Mouse (Mus musculus) midbrain, embryonic 15.5 days (tissue): ENCODE data around the gene Ykt6. TPM values are rescaled to one million over a fixed set of nuclear protein-coding genes. Genes with fewer than 3 reads are reported as not detected.

Experiments used
- ATAC-seq: fragments of 200-750 bp; cut with Nextera tagmentation; replicated peaks from 2 replicates; pipeline ENCODE4 v1.8.0; 2017; ENCODE audit warnings: moderate TSS enrichment
- H3K27ac ChIP-seq: fragments of 300-500 bp; sonication (generic); 2 replicates; pipeline ENCODE4 v1.5.1; 2015; ENCODE audit warnings: mild to moderate bottlenecking, inconsistent platforms
- H3K27me3 ChIP-seq: fragments of 300-500 bp; sonication (generic); replicated peaks from 2 replicates; pipeline ENCODE4 v1.6.1; 2015; ENCODE audit warnings: inconsistent platforms
- H3K36me3 ChIP-seq: fragments of 300-500 bp; sonication (generic); replicated peaks from 2 replicates; pipeline ENCODE4 v1.6.1; 2015; ENCODE audit warnings: inconsistent platforms
- H3K4me1 ChIP-seq: fragments of 300-500 bp; sonication (generic); 2 replicates; pipeline ENCODE4 v1.6.1; 2015; ENCODE audit warnings: inconsistent platforms
- H3K4me2 ChIP-seq: fragments of 300-500 bp; sonication (generic); 2 replicates; pipeline ENCODE4 v1.6.1; 2015; ENCODE audit warnings: inconsistent platforms, mild to moderate bottlenecking, moderate library complexity
- H3K4me3 ChIP-seq: fragments of 300-500 bp; sonication (generic); 2 replicates; pipeline ENCODE4 v1.5.1; 2015; ENCODE audit warnings: mild to moderate bottlenecking, inconsistent platforms
- H3K9ac ChIP-seq: fragments of 300-500 bp; sonication (generic); 2 replicates; pipeline ENCODE4 v1.6.1; 2015; ENCODE audit warnings: mild to moderate bottlenecking, inconsistent platforms
- H3K9me3 ChIP-seq: fragments of 300-500 bp; sonication (generic); 2 replicates; pipeline ENCODE4 v1.6.1; 2016; ENCODE audit warnings: inconsistent platforms
- WGBS: fragments of 180-500 bp; shearing (Covaris S2); methylation state at CpG from one replicate; pipeline ENCODE4 v1.1.7; 2015; ENCODE audit warnings: mixed read lengths; 5-methylcytosine and 5-hydroxymethylcytosine counted together
- polyA plus RNA-seq: library from polyadenylated mRNA; unstranded; fragments of >200 nt; fragmentation: Nextera tagmentation; extraction: Ambion mirVana; gene quantifications from 2 replicates; pipeline ENCODE4 v1.2.1, GENCODE M21; 2015

The Ykt6 gene
- polyA plus RNA-seq, 1 experiment from 2014 or later, result 96.8 TPM

DNA sequence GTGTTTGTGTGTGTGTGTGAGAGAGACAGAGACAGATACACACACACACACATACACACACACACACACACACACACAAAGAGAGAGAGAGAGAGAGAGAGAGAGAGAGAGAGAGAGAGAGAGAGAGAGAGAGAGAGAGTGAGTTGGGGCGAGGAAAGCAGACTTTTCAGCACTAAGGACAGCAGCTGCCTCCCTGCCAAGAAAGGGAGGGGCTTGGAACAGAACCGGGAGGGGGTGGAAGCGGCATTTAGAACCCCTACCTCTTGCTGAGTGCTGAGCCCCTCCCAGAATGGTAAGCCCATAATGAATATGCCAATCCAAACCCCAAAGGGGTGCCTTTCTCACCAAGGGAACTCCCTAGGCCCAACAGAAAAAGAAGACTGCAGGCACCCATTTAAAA is 60.9 kb downstream of the Ykt6 start:
- 3% methylated on average over 3 of the region's 3 CpGs for WGBS
- H3K4me1 ChIP-seq, result no peaks in the 10 kb centered on the region
- no peaks in the 10 kb centered on the region for H3K36me3 ChIP-seq
- no peaks in the 10 kb centered on the region for H3K9me3 ChIP-seq
- H3K4me2 ChIP-seq, result no peak overlapping the region
- no peak overlapping the region for H3K27ac ChIP-seq
- no peak for ATAC-seq
- no peaks in the 10 kb centered on the region for H3K27me3 ChIP-seq
- no peak overlapping the region for H3K9ac ChIP-seq
- no peak overlapping the region for H3K4me3 ChIP-seq

DNA sequence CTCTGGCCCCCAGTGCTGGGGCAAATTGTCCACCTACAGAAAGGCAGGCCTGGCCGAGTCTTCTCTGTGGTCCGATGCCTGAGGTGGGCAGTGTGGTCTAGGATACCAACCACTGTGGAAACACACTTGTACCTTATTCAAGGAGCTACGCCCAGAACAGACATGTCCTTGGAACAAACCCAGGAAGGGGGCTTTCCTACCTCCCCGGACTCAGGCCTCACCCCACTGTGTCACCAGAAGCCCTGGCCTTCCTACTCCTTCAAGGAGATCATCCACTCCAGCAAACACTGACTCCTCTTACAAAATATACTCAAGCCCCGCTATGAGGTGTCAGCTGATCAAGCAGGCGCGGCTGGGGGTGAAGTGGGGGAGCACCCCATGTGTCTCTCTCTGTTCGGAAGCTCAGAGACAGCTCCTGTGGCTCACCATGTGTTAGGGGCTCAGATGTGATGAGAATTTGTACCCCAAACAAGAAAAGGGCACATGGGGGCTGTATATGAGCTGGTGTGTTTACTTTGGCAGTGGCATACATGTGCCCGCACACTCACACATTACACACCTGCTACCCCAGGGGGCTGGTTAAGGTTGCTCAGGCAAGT is 61.4 kb downstream of the Ykt6 start:
- no peak for ATAC-seq

More for the DNA sequence above, 61.4 kb downstream of the Ykt6 start:
- 62% methylated on average over 9 of the region's 9 CpGs for WGBS
- Histone ChIP-seq H3K4me3 (no peak overlapping the region), H3K9ac (no peak overlapping the region), H3K4me1 (no peaks in the 10 kb centered on the region), H3K27ac (no peak overlapping the region), H3K36me3 (no peaks in the 10 kb centered on the region), H3K9me3 (no peaks in the 10 kb centered on the region), H3K4me2 (no peak overlapping the region), H3K27me3 (no peaks in the 10 kb centered on the region)

Other genes starting within 250 kb of the Ykt6 start
- gene Mrps24, start 240.0 kb upstream of the Ykt6 start, polyA plus RNA-seq, result 170 and 176 TPM in 2 replicates
- gene Urgcp, start 193.3 kb upstream of the Ykt6 start, polyA plus RNA-seq, result 36.9 and 37.6 TPM in 2 replicates
- gene Dbnl, start 167.2 kb upstream of the Ykt6 start, polyA plus RNA-seq, result 151 and 154 TPM in 2 replicates
- gene Pgam2, start 152.0 kb upstream of the Ykt6 start, polyA plus RNA-seq, result 2.4 and 3.4 TPM in 2 replicates
- gene Polm, start 117.7 kb upstream of the Ykt6 start, polyA plus RNA-seq, result 8.4 and 8.8 TPM in 2 replicates
- 21.9 and 27.7 TPM in 2 replicates for gene Aebp1, start 93.7 kb upstream of the Ykt6 start, polyA plus RNA-seq
- 51.0 and 59.6 TPM in 2 replicates for gene Pold2, start 77.4 kb upstream of the Ykt6 start, polyA plus RNA-seq
- gene Myl7, start 56.9 kb upstream of the Ykt6 start, polyA plus RNA-seq, result 1.6 TPM in 1 of 2 replicates, not detected in the other
- 10.0 and 11.2 TPM in 2 replicates for gene Gck, start 5.6 kb upstream of the Ykt6 start, polyA plus RNA-seq
- gene Camk2b, start 110.7 kb downstream of the Ykt6 start, polyA plus RNA-seq, result 134 and 147 TPM in 2 replicates
- 0.48 and 0.56 TPM in 2 replicates for gene A730071L15Rik, start 244.3 kb downstream of the Ykt6 start, polyA plus RNA-seq
- 73.8 and 77.2 TPM in 2 replicates for gene Nudcd3, start 244.7 kb downstream of the Ykt6 start, polyA plus RNA-seq